Mouse (Mus musculus): Measurements from ENCODE around the gene Rnpc3.
"Not testable (repeated sequence)": the region's sequence is repeated elsewhere in the genome, so short reads cannot be mapped to it uniquely, and the experiment has no call there.

The Rnpc3 gene

DNA sequence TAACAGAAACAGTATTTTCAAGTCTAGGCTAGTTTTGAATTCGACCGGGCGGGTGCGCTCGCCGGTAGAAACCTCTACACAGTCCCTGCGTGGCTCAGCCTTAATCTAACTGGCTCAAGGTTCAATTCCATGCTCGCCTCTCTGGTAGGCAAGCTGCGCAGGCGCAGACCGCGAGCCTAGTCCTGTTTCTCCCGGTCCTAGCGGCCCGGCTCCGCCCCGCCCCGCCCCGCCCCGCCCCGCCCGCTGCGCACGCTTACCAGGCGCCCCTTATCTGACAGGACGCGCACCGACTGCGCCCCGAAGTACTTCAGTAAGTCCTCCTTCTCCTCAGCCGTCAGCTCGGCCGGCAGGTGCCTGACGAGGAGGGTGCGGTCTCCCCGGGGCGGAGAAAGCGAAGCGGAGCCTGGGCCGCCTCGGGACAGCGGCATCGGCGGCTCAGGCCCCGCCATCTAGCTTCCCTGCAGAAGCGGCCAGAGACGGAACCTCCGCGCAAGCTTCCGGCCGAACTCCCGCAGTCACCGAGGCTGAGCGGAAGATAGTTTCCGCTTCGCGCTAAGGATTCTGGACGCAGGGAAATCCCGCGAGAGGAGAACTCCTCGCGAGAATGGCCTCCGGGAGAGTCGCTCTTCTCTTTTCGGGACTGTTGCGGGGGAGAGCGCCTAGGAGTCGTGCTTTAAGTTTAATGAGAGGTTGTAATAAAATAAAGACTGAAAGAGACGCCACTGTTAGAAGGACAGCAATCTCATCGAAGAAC lies at the start of gene Rnpc3:
TSS of gene Rnpc3 (minus strand) at position 544 of the 754 bp plus-strand sequence.
- DNase-seq = peak; percentile 93

GRCm38 (mm10) chr3:113656940-113657339 lies 27.0 kb upstream of the Rnpc3 start:
- no peak for DNase-seq

DNA sequence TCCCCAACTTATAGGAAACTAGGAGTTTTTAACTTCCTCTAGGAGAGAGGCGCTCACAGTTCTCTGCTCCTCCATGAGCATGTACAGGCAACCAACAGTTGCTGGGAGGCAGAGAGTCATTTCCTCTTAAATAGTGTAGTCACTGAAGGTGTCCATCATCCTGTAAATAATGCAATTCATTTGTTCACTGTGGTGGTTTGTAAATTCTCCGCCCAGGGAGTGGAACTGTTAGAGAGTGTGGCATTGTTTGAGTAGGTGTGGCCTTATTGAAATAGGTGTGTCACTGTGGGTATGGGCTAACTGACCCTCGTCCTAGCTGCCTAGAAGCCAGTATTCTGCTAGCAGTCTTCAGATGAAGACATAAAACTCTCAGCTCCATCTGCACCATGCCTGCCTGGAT lies 24.4 kb upstream of the Rnpc3 start:
- DNase-seq = no peak

- DNase-seq = not testable (repeated sequence)
Observed at GRCm38 (mm10) chr3:113651386-113651785, 21.4 kb upstream of the Rnpc3 start.

GRCm38 (mm10) chr3:113639545-113639944 lies 9.6 kb upstream of the Rnpc3 start:
- DNase-seq = no peak

DNA sequence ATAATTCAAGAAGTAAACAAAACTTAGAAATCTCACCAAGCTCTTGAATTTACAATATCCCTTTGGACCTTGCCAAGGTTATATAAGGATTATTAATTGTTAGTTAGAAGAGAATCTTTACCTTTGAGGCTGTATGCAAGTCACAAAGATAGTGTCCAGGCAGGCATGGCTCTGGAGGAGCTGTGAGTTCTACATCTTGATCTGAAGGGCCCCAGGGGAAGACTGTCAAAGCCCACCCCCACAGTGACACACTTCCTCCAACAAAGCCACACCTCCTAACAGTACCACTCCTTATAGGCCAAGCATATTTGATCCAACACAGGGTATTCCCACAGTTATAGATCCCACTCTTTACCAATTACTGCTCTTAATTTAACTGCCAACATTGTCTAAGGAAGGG lies 4.3 kb upstream of the Rnpc3 start:
- DNase-seq = no peak

GRCm38 (mm10) chr3:113631611-113632010 lies 1.7 kb upstream of the Rnpc3 start:
- no peak for DNase-seq

GRCm38 (mm10) chr3:113630564-113630963 lies 615 bp upstream of the Rnpc3 start:
- no peak for DNase-seq

DNA sequence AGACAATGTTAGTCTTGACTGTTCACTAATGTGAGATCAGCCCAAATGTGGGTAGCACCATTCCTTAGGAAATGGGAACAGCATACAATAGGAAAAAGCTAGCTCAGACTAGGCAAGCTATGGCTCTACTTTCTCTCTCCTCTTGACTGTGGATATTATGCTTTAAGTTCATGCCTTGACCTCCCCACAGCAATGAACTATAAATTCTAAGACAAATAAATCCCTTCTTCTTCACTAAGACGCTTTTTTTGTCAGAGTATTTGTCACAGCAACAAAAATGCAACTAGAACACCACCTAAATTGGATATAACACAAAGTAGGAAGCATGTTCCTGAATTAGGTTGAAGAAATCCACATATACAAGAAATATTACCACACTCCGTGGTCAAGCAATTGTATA lies 23.4 kb downstream of the Rnpc3 start, which contains the start of gene Amy1:
TSS of gene Amy1 (minus strand) at position 101 of the 400 bp plus-strand sequence.
- no peak for DNase-seq

- no peak for DNase-seq
Observed at GRCm38 (mm10) chr3:113590844-113591243, 39.1 kb downstream of the Rnpc3 start.

DNA sequence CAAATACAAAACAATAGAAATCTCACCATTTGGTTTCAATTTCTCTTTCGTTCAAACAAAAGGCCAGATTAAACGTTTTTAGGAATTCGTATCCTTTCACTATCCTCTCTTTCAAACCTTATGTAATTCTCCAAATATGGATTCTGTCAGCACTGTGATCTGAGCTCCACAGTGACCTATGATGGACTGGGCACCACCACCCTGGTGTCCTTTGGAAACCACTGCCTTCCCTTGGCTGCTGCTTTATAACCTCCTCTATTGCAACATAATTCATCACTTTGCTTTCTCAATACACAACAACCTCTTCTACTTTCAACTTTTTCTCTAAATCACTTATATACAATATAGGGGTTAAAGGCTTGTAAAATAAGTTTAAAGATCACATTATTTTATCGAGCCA lies 55.4 kb downstream of the Rnpc3 start:
- DNase-seq = no peak

DNA sequence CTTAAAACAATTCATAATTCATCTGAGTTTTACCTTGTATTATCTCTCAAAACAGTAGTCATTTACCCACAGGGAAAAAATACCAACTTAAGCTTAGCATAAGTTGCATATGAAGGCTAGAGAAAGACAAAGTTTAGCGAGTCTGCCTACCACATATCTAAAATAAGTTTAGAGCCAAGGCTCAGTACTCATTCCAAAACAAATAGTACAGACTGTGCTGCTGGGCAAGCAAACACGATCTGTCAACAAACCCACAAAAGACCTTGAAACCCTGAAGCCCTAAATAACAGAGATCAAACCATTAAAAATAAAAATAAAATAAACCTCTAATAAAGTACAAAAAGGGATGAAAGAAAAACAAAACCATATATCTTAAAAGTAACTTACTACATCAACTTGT lies 55.8 kb downstream of the Rnpc3 start:
- no peak for DNase-seq

DNA sequence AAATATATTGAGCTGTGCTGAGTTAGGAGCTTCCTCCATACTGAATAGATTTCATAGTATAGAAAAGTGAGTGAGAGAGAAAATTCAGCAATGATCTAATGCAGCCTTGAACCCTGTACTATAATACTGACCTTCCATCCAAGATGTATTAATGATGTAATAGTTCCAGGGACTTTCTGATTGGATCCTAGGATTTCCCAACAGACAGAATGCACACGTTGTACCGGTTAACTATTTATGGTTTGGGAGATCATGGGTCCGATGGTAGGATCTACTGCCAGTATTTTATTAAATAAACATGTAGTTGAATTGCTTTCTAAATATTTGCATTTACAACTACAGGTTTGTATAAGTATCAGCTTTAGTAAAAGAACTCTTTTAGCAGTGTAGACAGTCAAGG lies 57.8 kb downstream of the Rnpc3 start:
- no peak for DNase-seq
